Mouse (Mus musculus) embryonic fibroblast, embryonic 13.5 days (primary cell): ENCODE measurements at regions not wholly inside any gene's neighbourhood (a gene's known extent, or its start where the extent isn't known, plus 50 kb on each side); places are given as distances from the start of the nearest gene placed in this dataset.

Source experiments
- CTCF ChIP-seq: IDR thresholded peaks from 2 replicates; pipeline ENCODE4 v1.5.1; 2011; ENCODE audit warnings: mild to moderate bottlenecking, control low read depth, low read length, moderate library complexity, borderline replicate concordance; ENCODE audit not compliant: insufficient read depth
- POLR2A ChIP-seq: IDR thresholded peaks from 2 replicates; pipeline ENCODE4 v1.6.1; 2011; ENCODE audit warnings: low read depth, mild to moderate bottlenecking, control low read depth, low read length, moderate library complexity

- TF ChIP-seq CTCF (no peak), POLR2A (no peak)
These were observed 98.0 kb upstream of the Ccdc54 start for GRCm38 (mm10) chr16:50688818-50689506.
